Mouse (Mus musculus): ENCODE data around the gene Sh3pxd2a. TPM values are rescaled to one million over a fixed set of nuclear protein-coding genes. Genes with fewer than 3 reads are reported as not detected.
A peak's percentile ranks its signal among the peaks of the same experiment; 100 is the strongest.

Gene Sh3pxd2a
- total RNA-seq (2021): 10 to 100 TPM; 31.9 to 36.9 TPM

- no peak for DNase-seq (ENCODE audit: extremely low spot score in 1 of 2, low spot score in 1 of 2)
These were observed at the start of gene Sh3pxd2a for GRCm38 (mm10) chr19:47464304-47465241. TSS of gene Sh3pxd2a (minus strand) at chr19:47464401.

- no peak for DNase-seq (ENCODE audit: extremely low spot score in 1 of 2, low spot score in 1 of 2)
These were observed 49.4 kb upstream of the Sh3pxd2a start for GRCm38 (mm10) chr19:47513618-47513897.

GRCm38 (mm10) chr19:47512794-47513617 lies 48.8 kb upstream of the Sh3pxd2a start:
- DNase-seq (ENCODE audit: extremely low spot score in 1 of 2, low spot score in 1 of 2): no peak

GRCm38 (mm10) chr19:47511958-47512357 lies 47.8 kb upstream of the Sh3pxd2a start:
- no peak for DNase-seq (ENCODE audit: extremely low spot score in 1 of 2, low spot score in 1 of 2)

GRCm38 (mm10) chr19:47511294-47511675 lies 47.1 kb upstream of the Sh3pxd2a start:
- DNase-seq (ENCODE audit: extremely low spot score in 1 of 2, low spot score in 1 of 2): no peak

GRCm38 (mm10) chr19:47510473-47511293 lies 46.5 kb upstream of the Sh3pxd2a start:
- no peak for DNase-seq (ENCODE audit: extremely low spot score in 1 of 2, low spot score in 1 of 2)

- no peak for DNase-seq (ENCODE audit: extremely low spot score in 1 of 2, low spot score in 1 of 2)
These were observed 45.9 kb upstream of the Sh3pxd2a start for GRCm38 (mm10) chr19:47510135-47510472.

GRCm38 (mm10) chr19:47508771-47509281 lies 44.6 kb upstream of the Sh3pxd2a start:
- DNase-seq (ENCODE audit: extremely low spot score in 1 of 2, low spot score in 1 of 2): no peak

- no peak for DNase-seq (ENCODE audit: extremely low spot score in 1 of 2, low spot score in 1 of 2)
These were observed 44.0 kb upstream of the Sh3pxd2a start for GRCm38 (mm10) chr19:47508191-47508590.

- DNase-seq (ENCODE audit: extremely low spot score in 1 of 2, low spot score in 1 of 2): peak; percentile 56 to 80
These were observed 43.2 kb upstream of the Sh3pxd2a start for GRCm38 (mm10) chr19:47507128-47508121.

GRCm38 (mm10) chr19:47503625-47504024 lies 39.4 kb upstream of the Sh3pxd2a start:
- DNase-seq (ENCODE audit: extremely low spot score in 1 of 2, low spot score in 1 of 2): no peak

GRCm38 (mm10) chr19:47502563-47502962 lies 38.4 kb upstream of the Sh3pxd2a start:
- no peak for DNase-seq (ENCODE audit: extremely low spot score in 1 of 2, low spot score in 1 of 2)

GRCm38 (mm10) chr19:47500389-47501011 lies 36.3 kb upstream of the Sh3pxd2a start:
- no peak for DNase-seq (ENCODE audit: extremely low spot score in 1 of 2, low spot score in 1 of 2)

GRCm38 (mm10) chr19:47499841-47500240 lies 35.6 kb upstream of the Sh3pxd2a start:
- no peak for DNase-seq (ENCODE audit: extremely low spot score in 1 of 2, low spot score in 1 of 2)

- DNase-seq (ENCODE audit: extremely low spot score in 1 of 2, low spot score in 1 of 2): no peak
These were observed 34.7 kb upstream of the Sh3pxd2a start for GRCm38 (mm10) chr19:47498942-47499341.

- DNase-seq (ENCODE audit: extremely low spot score in 1 of 2, low spot score in 1 of 2): no peak
These were observed 33.5 kb upstream of the Sh3pxd2a start for GRCm38 (mm10) chr19:47497736-47498135.

- no peak for DNase-seq (ENCODE audit: extremely low spot score in 1 of 2, low spot score in 1 of 2)
These were observed 33.1 kb upstream of the Sh3pxd2a start for GRCm38 (mm10) chr19:47497313-47497712.

- no peak for DNase-seq (ENCODE audit: extremely low spot score in 1 of 2, low spot score in 1 of 2)
These were observed 29.1 kb upstream of the Sh3pxd2a start for GRCm38 (mm10) chr19:47493017-47493997.

Data from layer of hippocampus, postnatal 25 days (tissue).